Mouse (Mus musculus) C2C12 (cell line): ENCODE measurements around the gene Cass4.

Experiments
- CEBPB ChIP-seq: IDR thresholded peaks from one replicate; pipeline ENCODE4 v1.6.1; 2011; ENCODE audit warnings: low read depth, mild to moderate bottlenecking, control low read depth, moderate library complexity
- CTCF ChIP-seq: IDR thresholded peaks from one replicate; pipeline ENCODE4 v1.5.1; 2011; ENCODE audit not compliant: control insufficient read depth, insufficient read depth, insufficient read length
- MYOG ChIP-seq: IDR thresholded peaks from one replicate; pipeline ENCODE4 v1.6.1; 2011; ENCODE audit not compliant: control insufficient read depth, insufficient read length; ENCODE audit errors: extremely low read depth
- USF1 ChIP-seq: IDR thresholded peaks from one replicate; pipeline ENCODE4 v1.6.1; 2011; ENCODE audit warnings: low read depth, mild to moderate bottlenecking, control low read depth, moderate library complexity

DNA sequence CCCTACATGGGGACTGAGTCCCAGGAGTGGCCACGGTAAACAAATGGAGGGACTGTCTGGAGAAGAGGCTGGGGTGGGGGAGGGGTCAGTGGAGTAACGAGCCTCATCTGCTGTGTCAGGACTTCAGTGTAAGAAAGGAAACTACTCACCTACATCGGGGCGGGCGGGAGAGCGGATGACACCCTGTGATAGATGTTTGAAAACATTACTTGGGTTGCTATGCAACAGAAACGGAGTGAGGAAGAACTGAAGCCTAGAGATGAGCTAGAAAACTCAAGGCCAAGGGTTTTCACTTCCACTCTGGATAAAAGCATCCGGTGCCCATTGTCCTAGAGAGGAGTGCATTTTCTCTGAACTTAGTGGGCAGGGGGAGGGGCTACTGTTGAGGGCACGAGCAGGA, 6.3 kb downstream of the Cass4 start:
- TF ChIP-seq CTCF (no peak), USF1 (no peak), CEBPB (no peak), MYOG (no peak)
